Mouse (Mus musculus): ENCODE measurements around the gene Rab8b.

DNA sequence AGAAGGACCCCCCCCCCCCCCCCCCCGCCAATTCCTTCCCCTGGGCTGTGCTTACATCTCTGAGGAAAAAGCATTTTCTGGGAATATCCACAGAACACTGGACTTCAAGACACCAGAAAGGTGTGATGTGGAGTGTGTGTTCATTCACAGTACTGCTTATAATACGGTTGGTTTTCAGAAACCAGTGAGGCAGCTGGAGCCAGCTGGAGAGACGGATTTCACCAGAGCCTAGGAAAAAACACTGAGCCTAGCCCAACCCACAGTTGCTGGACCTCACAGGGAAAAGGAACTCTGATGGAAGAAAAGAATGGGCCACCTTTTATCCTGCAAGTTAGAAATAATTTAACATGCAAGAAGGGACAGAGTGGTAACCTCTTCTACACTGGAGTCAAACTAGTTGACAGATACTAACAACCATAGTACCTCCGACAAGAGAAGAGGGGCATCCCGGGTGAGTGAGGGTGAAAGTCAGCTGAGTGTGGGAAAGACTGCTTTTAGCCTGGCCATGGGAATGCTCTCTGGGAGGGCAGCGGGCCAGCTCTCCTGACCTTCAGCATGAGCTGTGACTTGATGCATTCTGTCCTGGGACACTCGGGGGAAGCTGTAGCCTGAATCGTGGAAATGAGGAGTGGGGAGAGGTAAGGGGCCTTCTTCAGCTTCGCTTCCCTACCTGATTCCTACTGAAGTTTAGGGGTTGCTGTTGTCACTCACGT, 47.3 kb downstream of the Rab8b start:
- no peak for TF ChIP-seq POLR2A (IDR thresholded peaks at IDR 0.05; ENCODE audit: borderline replicate concordance, low read depth, low read length)
- no peak for TF ChIP-seq CTCF (IDR thresholded peaks at IDR 0.05; ENCODE audit: low read depth, low read length)
